Mouse (Mus musculus): Measurements from ENCODE around the gene Calca. TPM values are rescaled to one million over a fixed set of nuclear protein-coding genes. Genes with fewer than 3 reads are reported as not detected.

Calca gene
- polyA plus RNA-seq, 1 experiment from 2014 or later: 3.6 TPM

Other genes starting within 250 kb of the Calca start
- 5.5 and 6.0 TPM in 2 replicates for gene Pde3b, start 221.1 kb downstream of the Calca start, polyA plus RNA-seq (2015; fragmentation: Nextera tagmentation; extraction: Ambion mirVana)
- gene Cyp2r1, start 73.4 kb downstream of the Calca start, polyA plus RNA-seq (2015; fragmentation: Nextera tagmentation; extraction: Ambion mirVana): 1.9 and 2.4 TPM in 2 replicates
- 0.62 and 0.97 TPM in 2 replicates for gene Calcb, start 82.3 kb upstream of the Calca start, polyA plus RNA-seq (2015; fragmentation: Nextera tagmentation; extraction: Ambion mirVana)
- 4.3 and 5.3 TPM in 2 replicates for gene Insc, start 107.3 kb upstream of the Calca start, polyA plus RNA-seq (2015; fragmentation: Nextera tagmentation; extraction: Ambion mirVana)

All from lung, embryonic 15.5 days (tissue).